Mouse (Mus musculus): ENCODE data around the gene Tmpo.

DNA sequence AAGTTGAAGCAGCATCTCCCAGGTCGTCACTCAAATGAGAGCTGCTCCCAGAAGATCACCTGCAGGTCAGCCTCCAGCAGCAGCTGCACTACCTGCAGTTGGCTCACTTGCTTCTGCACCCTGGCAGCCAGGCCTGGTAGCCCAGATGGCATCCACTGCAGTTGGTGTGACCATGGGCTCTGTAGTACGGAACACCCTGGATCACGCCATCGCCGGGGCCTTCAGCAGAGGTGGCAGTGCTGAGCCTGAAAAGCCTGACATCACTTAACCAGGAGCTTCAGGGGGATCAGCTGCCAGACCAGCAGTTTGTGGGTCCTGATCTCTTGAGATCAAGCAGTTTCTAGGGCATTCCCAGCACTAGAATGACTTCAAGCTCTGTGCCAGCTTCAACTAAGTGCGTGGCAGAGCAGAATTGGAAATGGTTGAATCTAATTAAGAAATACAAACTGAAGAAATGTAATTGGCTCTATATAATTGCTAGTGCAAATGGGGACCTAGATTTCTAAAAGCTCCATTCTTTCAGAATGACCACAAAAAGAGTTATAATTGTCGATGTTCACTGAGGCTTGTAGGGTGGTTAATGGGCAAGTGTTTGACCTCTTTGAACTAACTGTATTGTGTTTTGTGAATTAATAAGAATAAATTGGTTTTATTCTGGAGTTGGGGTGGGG lies 45.7 kb downstream of the Tmpo start:
- TF ChIP-seq CTCF (IDR thresholded peaks at IDR 0.05; ENCODE audit: borderline replicate concordance, control insufficient read depth, extremely low read depth, insufficient read depth, low read length, poor library complexity) = no peak
- no peak for TF ChIP-seq POLR2A (IDR thresholded peaks at IDR 0.05; ENCODE audit: control insufficient read depth, extremely low read depth, insufficient read depth, low read length, poor library complexity)
